Mouse (Mus musculus) heart, embryonic 15.5 days (tissue): ENCODE data around the gene Mier1. TPM values are rescaled to one million over a fixed set of nuclear protein-coding genes. Genes with fewer than 3 reads are reported as not detected.

Experiments used
- ATAC-seq: fragments of 200-750 bp; cut with Nextera tagmentation; replicated peaks from 2 replicates; pipeline ENCODE4 v1.8.0; 2017; ENCODE audit warnings: low read depth, moderate TSS enrichment; ENCODE audit not compliant: insufficient number of reproducible peaks, insufficient read depth, low FRiP score
- H3K27ac ChIP-seq: fragments of 300-500 bp; sonication (generic); 2 replicates; pipeline ENCODE4 v1.5.1; 2015; ENCODE audit warnings: mild to moderate bottlenecking, inconsistent platforms
- H3K27me3 ChIP-seq: fragments of 300-500 bp; sonication (generic); 2 replicates; pipeline ENCODE4 v1.6.1; 2015; ENCODE audit warnings: inconsistent platforms
- H3K36me3 ChIP-seq: fragments of 300-500 bp; sonication (generic); 2 replicates; pipeline ENCODE4 v1.6.1; 2015; ENCODE audit warnings: mild to moderate bottlenecking, inconsistent platforms
- H3K4me1 ChIP-seq: fragments of 300-500 bp; sonication (generic); replicated peaks from 2 replicates; pipeline ENCODE4 v1.6.1; 2015; ENCODE audit warnings: inconsistent platforms
- H3K4me2 ChIP-seq: fragments of 300-500 bp; sonication (generic); 2 replicates; pipeline ENCODE4 v1.6.1; 2015; ENCODE audit warnings: inconsistent platforms, mild to moderate bottlenecking, moderate library complexity
- H3K4me3 ChIP-seq: fragments of 300-500 bp; sonication (generic); 2 replicates; pipeline ENCODE4 v1.5.1; 2015; ENCODE audit warnings: mild to moderate bottlenecking, inconsistent platforms
- H3K9ac ChIP-seq: fragments of 300-500 bp; sonication (generic); 2 replicates; pipeline ENCODE4 v1.6.1; 2015; ENCODE audit warnings: mild to moderate bottlenecking, inconsistent platforms
- H3K9me3 ChIP-seq: fragments of 300-500 bp; sonication (generic); replicated peaks from 2 replicates; pipeline ENCODE4 v1.6.1; 2016; ENCODE audit warnings: inconsistent platforms
- WGBS: fragments of 180-500 bp; shearing (Covaris S2); methylation state at CpG from one replicate; pipeline ENCODE4 v1.1.7; 2015; ENCODE audit warnings: mixed read lengths; 5-methylcytosine and 5-hydroxymethylcytosine counted together
- polyA plus RNA-seq: library from polyadenylated mRNA; unstranded; fragments of >200 nt; fragmentation: Nextera tagmentation; extraction: Ambion mirVana; gene quantifications from 2 replicates; pipeline ENCODE4 v1.2.1, GENCODE M21; 2015

Mier1 gene
- 27.9 and 29.2 TPM in 2 replicates for polyA plus RNA-seq

DNA sequence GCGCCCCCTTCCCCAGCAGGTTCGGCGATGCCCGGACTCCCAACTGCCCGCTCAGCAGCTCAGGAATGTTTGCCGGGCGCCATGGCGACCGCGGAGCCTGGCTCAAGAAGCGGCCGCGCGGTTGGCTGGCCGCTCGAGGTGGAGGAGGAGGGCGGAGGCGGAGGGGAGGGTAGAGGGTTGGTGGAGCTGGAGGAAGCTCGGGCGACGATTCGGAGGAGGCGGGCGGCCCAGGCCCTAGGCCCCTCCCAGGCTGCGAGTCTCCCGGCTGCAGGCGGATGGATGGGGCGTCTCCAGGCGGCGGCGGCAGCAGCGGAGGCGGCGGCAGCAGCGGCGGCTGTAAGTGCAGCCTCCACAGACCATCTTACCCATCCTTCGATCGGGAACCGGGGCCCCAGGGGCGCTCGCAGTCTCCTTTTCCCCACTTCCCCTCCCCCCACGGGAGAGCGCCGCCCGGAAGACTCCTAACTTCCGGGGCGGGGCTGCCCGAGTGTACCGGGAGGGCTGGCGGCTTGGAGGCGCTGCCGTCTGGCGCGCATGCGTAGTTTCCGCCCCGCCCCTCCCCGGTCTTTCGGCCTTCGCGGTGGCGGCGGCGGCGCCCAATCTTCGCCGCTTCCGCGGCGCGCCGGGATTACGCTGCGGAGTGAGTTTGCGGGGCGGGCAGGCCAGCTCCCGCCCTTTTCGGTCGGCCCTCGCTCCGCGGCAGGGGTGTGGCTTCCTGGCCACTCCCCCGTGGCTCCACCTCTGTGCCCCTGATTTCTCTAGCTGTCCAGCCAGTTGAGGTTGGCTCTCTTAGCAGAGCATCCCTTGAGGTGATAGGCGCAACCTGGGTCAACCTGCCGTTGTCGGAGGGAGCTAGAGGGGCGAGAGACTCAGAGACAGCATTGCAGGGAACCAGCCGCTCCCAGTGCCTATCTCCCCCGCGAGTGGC lies at the start of gene Mier1, which contains the start of gene Wdr78:
Mier1 (plus strand) TSS at position 207 of the 928 bp plus-strand sequence.
Wdr78 (minus strand) TSS at position 372 of the 928 bp plus-strand sequence.
- H3K9me3 ChIP-seq, result no peaks in the 10 kb centered on the region
- peaks cover 5% of the 10 kb centered on the region; the same call in 1 of the 2 replicates for H3K36me3 ChIP-seq
- peak within 1 kb of the TSS; percentile 73 for H3K4me3 ChIP-seq
- peaks cover 25% of the 10 kb centered on the region for H3K4me1 ChIP-seq
- ATAC-seq, result peak; percentile 99
- peak within 1 kb of the TSS; percentile 100 for H3K27ac ChIP-seq
- H3K4me2 ChIP-seq, result peak within 1 kb of the TSS; percentile 85
- peak within 1 kb of the TSS; percentile 88 for H3K9ac ChIP-seq
- WGBS, result under 1% methylated on average over 90 of the region's 90 CpGs
- no peaks in the 10 kb centered on the region for H3K27me3 ChIP-seq

DNA sequence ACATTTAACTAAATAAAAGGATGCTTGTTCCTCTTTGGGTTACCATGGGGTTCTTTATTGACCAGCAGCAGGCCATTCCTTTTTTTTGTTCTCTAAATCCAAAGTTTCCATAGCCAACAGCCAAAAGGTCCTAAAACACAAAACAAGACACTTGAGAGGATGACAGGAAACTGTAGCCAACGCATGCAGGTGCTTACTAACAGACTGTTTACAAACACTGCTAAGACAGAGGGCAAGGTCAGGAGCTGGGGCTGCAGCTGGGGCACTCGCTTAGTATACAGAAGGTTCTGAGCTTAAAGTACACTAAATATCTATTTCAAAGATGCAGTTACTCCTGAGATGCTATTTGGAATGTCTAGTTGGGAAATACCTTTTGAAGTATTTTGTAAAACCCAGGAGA lies 49.8 kb upstream of the Mier1 start:
- ATAC-seq, result no peak
- WGBS, result 74% methylated on average over 2 of the region's 2 CpGs

DNA sequence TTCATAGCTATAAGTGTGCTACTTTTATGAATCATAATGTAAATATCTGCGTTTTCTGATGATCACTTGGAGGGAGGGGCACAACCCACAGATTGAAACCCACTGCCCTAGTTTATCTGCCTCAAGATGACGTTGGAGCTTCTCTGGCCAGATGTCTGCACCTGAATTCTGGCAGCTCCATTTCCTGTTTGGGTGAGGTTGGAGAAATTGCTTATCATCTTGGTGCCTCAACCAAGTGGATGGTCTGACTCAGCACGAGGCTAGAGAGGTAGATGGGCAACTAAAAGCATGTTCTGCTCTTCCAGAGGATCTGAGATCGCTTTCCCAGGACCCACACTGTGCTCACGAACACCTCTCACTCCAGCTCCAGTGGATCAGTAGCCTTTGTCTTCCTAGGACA lies 49.2 kb upstream of the Mier1 start:
- no peak overlapping the region for H3K4me3 ChIP-seq
- H3K27ac ChIP-seq, result no peak overlapping the region
- H3K27me3 ChIP-seq, result no peaks in the 10 kb centered on the region
- H3K9ac ChIP-seq, result no peak overlapping the region
- H3K36me3 ChIP-seq, result no peaks in the 10 kb centered on the region
- no peak overlapping the region for H3K4me2 ChIP-seq
- 61% methylated on average over 5 of the region's 5 CpGs for WGBS
- no peak for ATAC-seq
- H3K9me3 ChIP-seq, result no peaks in the 10 kb centered on the region
- H3K4me1 ChIP-seq, result no peaks in the 10 kb centered on the region

More for the DNA sequence above, 49.8 kb upstream of the Mier1 start:
- no peak overlapping the region for H3K9ac ChIP-seq
- H3K27me3 ChIP-seq, result no peaks in the 10 kb centered on the region
- no peaks in the 10 kb centered on the region for H3K4me1 ChIP-seq
- no peaks in the 10 kb centered on the region for H3K9me3 ChIP-seq
- H3K4me3 ChIP-seq, result no peak overlapping the region
- H3K36me3 ChIP-seq, result no peaks in the 10 kb centered on the region
- no peak overlapping the region for H3K27ac ChIP-seq
- H3K4me2 ChIP-seq, result no peak overlapping the region

GRCm38 (mm10) chr4:103067906-103068655 lies 46.1 kb upstream of the Mier1 start:
- Histone ChIP-seq H3K9me3 (no peaks in the 10 kb centered on the region), H3K27me3 (no peaks in the 10 kb centered on the region), H3K4me2 (no peak overlapping the region)

GRCm38 (mm10) chr4:103070631-103071030 lies 43.6 kb upstream of the Mier1 start:
- WGBS, result 80% methylated on average over 3 of the region's 3 CpGs
- H3K4me3 ChIP-seq, result no peak overlapping the region
- H3K9ac ChIP-seq, result no peak overlapping the region
- no peaks in the 10 kb centered on the region for H3K36me3 ChIP-seq
- H3K27me3 ChIP-seq, result no peaks in the 10 kb centered on the region
- H3K4me1 ChIP-seq, result no peaks in the 10 kb centered on the region
- no peak overlapping the region for H3K27ac ChIP-seq
- no peak overlapping the region for H3K4me2 ChIP-seq
- no peaks in the 10 kb centered on the region for H3K9me3 ChIP-seq
- no peak for ATAC-seq

More at GRCm38 (mm10) chr4:103067906-103068655, 46.1 kb upstream of the Mier1 start:
- WGBS, result 81% methylated on average over 6 of the region's 6 CpGs
- no peak for ATAC-seq
- H3K9ac ChIP-seq, result no peak overlapping the region
- H3K4me1 ChIP-seq, result no peaks in the 10 kb centered on the region
- no peaks in the 10 kb centered on the region for H3K36me3 ChIP-seq
- H3K4me3 ChIP-seq, result no peak overlapping the region
- H3K27ac ChIP-seq, result no peak overlapping the region

DNA sequence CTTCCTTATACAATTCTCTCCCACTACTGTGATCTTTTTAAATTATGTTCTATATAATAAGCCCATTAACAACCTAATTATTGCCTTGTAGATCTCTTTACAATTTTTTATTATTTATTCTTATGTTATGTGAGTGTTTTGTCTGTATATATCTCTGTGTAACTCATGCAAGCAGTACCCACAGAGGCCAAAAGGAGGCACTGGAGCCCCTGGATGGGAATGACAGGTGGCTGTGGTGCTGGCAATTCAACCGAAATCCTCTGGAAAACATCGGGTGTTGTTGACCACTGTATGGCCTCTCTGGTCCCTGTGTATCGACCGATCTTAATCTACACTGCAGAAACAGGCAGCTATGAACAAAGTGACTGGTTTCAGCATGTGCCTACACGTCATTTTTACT lies 29.0 kb upstream of the Mier1 start:
- no peak overlapping the region for H3K9ac ChIP-seq
- H3K4me2 ChIP-seq, result no peak overlapping the region
- no peaks in the 10 kb centered on the region for H3K4me1 ChIP-seq
- H3K27ac ChIP-seq, result no peak overlapping the region
- H3K4me3 ChIP-seq, result no peak overlapping the region
- ATAC-seq, result no peak
- H3K9me3 ChIP-seq, result no peaks in the 10 kb centered on the region
- 91% methylated on average over 5 of the region's 5 CpGs for whole genome bisulfite sequencing
- H3K36me3 ChIP-seq, result no peaks in the 10 kb centered on the region
- H3K27me3 ChIP-seq, result no peaks in the 10 kb centered on the region

DNA sequence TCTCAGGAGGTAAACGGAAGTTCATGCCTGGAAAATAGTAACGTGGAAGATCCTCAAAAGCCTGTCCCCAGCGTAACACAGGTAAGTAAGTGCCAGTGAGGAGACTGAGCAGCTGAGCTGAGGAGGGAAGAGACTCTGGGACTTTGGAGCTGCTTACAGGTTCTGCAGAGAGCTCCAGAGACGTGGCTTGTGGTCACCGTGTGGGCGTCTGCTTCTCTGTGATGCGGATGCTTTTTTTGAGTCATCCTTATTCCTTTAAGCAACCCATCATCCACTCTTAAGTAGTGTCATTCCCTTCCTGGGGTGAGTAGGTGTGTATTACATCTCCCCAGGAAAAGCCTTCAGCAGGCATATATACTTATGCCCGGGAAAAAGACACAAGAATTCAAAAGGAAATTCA lies 18.3 kb upstream of the Mier1 start:
- Histone ChIP-seq H3K9ac (no peak overlapping the region), H3K4me3 (no peak overlapping the region), H3K27me3 (no peaks in the 10 kb centered on the region), H3K4me2 (no peak overlapping the region), H3K4me1 (no peaks in the 10 kb centered on the region), H3K9me3 (no peaks in the 10 kb centered on the region), H3K36me3 (no peaks in the 10 kb centered on the region), H3K27ac (no peak overlapping the region)
- no peak for ATAC-seq
- WGBS, result 87% methylated on average over 8 of the region's 8 CpGs

DNA sequence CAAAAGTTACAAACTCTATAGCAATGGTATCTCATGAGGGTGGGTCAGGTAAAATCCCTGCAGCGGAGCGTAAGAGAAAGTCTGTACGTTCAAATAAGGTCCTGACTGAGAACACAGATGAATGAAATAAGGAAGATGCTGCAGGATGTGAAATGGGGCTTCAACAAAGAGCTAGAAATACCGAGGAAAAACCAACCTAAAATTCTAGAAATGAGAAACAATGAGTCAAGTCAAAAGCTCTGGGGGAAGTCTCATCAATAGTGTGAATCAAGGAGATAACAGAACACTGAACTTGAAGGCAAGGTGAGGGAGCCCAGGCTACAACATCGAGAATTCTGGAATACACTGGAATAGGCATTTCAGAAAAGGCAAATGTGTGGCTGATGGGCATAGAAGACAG lies 15.7 kb upstream of the Mier1 start:
- no peak for ATAC-seq
- Histone ChIP-seq H3K9ac (no peak overlapping the region), H3K4me1 (0 out of 2 replicates have a peak, but pooled peaks cover 5% of the 10 kb centered on the region), H3K36me3 (no peaks in the 10 kb centered on the region), H3K4me2 (no peak overlapping the region), H3K4me3 (no peak overlapping the region), H3K9me3 (no peaks in the 10 kb centered on the region), H3K27ac (no peak overlapping the region), H3K27me3 (no peaks in the 10 kb centered on the region)
- 90% methylated on average over 5 of the region's 5 CpGs for WGBS

GRCm38 (mm10) chr4:103112651-103113050 lies 1.5 kb upstream of the Mier1 start:
- Histone ChIP-seq H3K9me3 (no peaks in the 10 kb centered on the region), H3K4me2 (peak overlapping the region; percentile 85), H3K4me3 (peak overlapping the region; percentile 73; the same call in 1 of the 2 replicates), H3K9ac (no peak overlapping the region), H3K27me3 (no peaks in the 10 kb centered on the region), H3K27ac (no peak overlapping the region), H3K36me3 (peaks cover 5% of the 10 kb centered on the region; the same call in 1 of the 2 replicates), H3K4me1 (peaks cover 20% of the 10 kb centered on the region)
- ATAC-seq, result no peak
- 62% methylated on average over 7 of the region's 7 CpGs for WGBS

- no peaks in the 10 kb centered on the region for H3K9me3 ChIP-seq
- H3K27ac ChIP-seq, result peak overlapping the region; percentile 100; the same call in 1 of the 2 replicates
- peaks cover 20% of the 10 kb centered on the region for H3K4me1 ChIP-seq
- 8% methylated on average over 11 of the region's 11 CpGs for WGBS
- peaks cover 5% of the 10 kb centered on the region; the same call in 1 of the 2 replicates for H3K36me3 ChIP-seq
- H3K4me3 ChIP-seq, result peak overlapping the region; percentile 73
- H3K27me3 ChIP-seq, result no peaks in the 10 kb centered on the region
- no peak for ATAC-seq
- H3K4me2 ChIP-seq, result peak overlapping the region; percentile 85
- H3K9ac ChIP-seq, result peak overlapping the region; percentile 88
Measured at GRCm38 (mm10) chr4:103113402-103113801, 788 bp upstream of the Mier1 start.

DNA sequence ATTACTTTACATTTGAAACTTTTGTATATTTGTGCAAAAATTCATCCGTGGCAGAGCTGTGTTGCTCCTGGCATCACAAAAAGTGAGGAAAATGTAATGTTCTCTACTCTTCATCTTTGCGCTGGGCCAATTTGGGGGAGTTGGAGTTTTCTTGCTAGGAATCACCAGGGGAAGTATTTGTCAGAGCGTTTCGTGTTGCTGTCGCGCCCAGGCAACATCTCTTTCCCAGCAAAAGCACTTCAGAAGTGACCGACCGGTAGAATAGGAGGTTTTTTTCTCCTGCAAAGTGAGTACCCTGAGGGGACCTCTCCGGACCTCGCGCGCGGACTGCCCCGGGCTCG lies 4.7 kb downstream of the Mier1 start:
- H3K9me3 ChIP-seq, result no peaks in the 10 kb centered on the region
- ATAC-seq, result no peak
- H3K27ac ChIP-seq, result peak overlapping the region; percentile 99
- no peaks in the 10 kb centered on the region for H3K27me3 ChIP-seq
- peak overlapping the region; percentile 97 for H3K4me3 ChIP-seq
- H3K4me1 ChIP-seq, result peaks cover 33% of the 10 kb centered on the region
- H3K9ac ChIP-seq, result peak overlapping the region; percentile 98
- WGBS, result 2% methylated on average over 15 of the region's 15 CpGs
- peaks cover 5% of the 10 kb centered on the region; the same call in 1 of the 2 replicates for H3K36me3 ChIP-seq
- peak overlapping the region; percentile 75 for H3K4me2 ChIP-seq
